Mouse (Mus musculus): ENCODE measurements around the gene Zmynd12. TPM values are rescaled to one million over a fixed set of nuclear protein-coding genes. Genes with fewer than 3 reads are reported as not detected.

Gene Zmynd12
- polyA plus RNA-seq, 1 experiment from 2014 or later, result not detected

DNA sequence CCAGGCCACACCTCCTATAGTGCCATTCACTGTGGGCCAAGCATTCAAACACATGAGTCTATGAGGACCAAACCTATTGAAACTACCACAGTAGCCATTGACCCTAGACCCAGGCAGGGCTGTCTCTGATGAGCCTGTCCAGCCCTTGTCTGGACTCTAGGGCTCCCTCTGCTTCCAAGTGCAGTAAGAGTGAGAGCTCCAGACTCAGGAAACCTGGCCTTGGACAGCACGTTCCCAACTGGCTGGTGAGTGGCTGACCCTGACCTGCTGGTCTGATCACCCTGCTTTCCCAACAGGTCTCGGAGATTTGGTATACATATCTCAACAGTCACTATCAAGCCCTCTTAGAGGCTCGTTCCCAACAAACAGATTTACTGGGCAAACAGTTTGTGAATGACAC, 25.2 kb downstream of the Zmynd12 start:
- WGBS, result 66% methylated on average over 3 of the region's 3 CpGs
- no peak for ATAC-seq (ENCODE audit: insufficient number of reproducible peaks, low FRiP score)
- Histone ChIP-seq H3K36me3 (no peaks in the 10 kb centered on the region), H3K9me3 (replicated peaks) (no peaks in the 10 kb centered on the region), H3K27ac (ENCODE audit: poor library complexity, severe bottlenecking) (no peak overlapping the region), H3K9ac (no peak overlapping the region), H3K27me3 (replicated peaks) (no peaks in the 10 kb centered on the region; the same call in 1 of the 2 replicates), H3K4me2 (no peak overlapping the region), H3K4me1 (replicated peaks) (peaks cover 5% of the 10 kb centered on the region), H3K4me3 (no peak overlapping the region)

DNA sequence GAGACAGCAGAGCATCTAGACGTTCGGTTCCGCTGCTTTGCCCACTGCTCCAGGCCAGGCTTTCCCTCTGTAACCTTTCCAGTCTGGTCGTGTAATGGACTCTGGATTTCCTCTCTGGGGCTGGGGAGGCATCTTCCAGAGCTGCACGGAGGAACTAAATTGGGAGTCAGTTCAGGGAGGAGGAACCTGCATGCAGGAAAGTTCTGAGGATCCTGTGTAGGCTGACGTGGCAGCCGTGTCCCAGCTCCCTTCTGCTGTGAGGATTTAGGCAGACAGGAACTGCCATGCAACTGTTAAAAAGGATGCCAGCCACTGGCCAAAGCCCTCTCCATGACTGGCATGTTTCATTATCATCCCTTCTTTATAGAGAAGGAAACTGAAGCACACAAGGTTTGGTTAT, 27.8 kb downstream of the Zmynd12 start:
- WGBS, result 62% methylated on average over 7 of the region's 7 CpGs
- ATAC-seq (ENCODE audit: insufficient number of reproducible peaks, low FRiP score), result no peak

DNA sequence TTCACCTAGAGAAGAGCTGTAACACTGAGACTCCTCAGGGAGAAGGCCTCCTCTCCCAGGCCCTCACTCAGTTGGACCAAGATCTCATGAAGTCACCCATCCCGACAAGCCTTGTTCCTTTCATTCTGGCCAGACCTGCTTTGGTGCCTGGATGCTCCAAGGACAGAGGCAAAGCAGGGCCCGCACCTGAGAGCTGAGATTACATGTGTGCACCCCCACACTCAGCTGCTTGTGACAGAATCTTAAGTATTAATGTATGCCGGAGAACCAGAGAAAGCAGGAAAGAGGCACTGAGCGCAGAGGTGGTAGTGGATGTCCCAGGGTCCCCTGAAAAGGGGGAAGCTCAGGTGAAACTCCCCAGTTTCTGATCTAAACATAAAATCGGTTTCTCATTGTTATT, 30.5 kb downstream of the Zmynd12 start:
- 50% methylated on average over 5 of the region's 5 CpGs for WGBS
- Histone ChIP-seq H3K9me3 (replicated peaks) (no peaks in the 10 kb centered on the region), H3K4me3 (no peak overlapping the region), H3K4me1 (replicated peaks) (peaks cover 14% of the 10 kb centered on the region), H3K27me3 (replicated peaks) (no peaks in the 10 kb centered on the region), H3K27ac (ENCODE audit: poor library complexity, severe bottlenecking) (no peak overlapping the region), H3K36me3 (no peaks in the 10 kb centered on the region), H3K9ac (no peak overlapping the region), H3K4me2 (no peak overlapping the region)
- no peak for ATAC-seq (ENCODE audit: insufficient number of reproducible peaks, low FRiP score)

More for the DNA sequence above, 27.8 kb downstream of the Zmynd12 start:
- Histone ChIP-seq H3K4me2 (no peak overlapping the region), H3K27ac (ENCODE audit: poor library complexity, severe bottlenecking) (no peak overlapping the region), H3K4me3 (no peak overlapping the region), H3K9ac (no peak overlapping the region), H3K4me1 (replicated peaks) (peaks cover 14% of the 10 kb centered on the region), H3K27me3 (replicated peaks) (no peaks in the 10 kb centered on the region; the same call in 1 of the 2 replicates), H3K9me3 (replicated peaks) (no peaks in the 10 kb centered on the region), H3K36me3 (no peaks in the 10 kb centered on the region)

DNA sequence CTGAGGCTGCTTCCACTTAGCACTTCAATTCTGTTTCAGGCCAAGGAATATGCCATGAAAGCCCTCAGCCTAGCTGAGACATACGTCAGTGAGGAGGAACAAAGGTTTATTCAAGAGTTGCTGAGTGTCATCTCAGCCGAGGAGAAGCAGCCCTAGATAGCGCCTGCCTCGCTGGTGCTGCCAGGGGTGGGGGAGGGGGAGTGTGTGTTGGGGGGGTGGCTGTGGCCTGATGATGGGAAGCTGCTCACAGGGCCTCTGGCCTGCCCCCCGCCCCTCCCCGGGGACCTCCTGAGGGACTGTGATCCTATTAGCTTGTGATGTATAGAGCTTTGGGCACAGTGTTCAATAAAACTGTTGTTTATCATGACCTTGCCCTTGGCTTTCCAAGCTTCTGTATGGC, 30.9 kb downstream of the Zmynd12 start:
- Histone ChIP-seq H3K4me2 (peak overlapping the region; percentile 24; the same call in 1 of the 2 replicates), H3K4me3 (no peak overlapping the region), H3K36me3 (no peaks in the 10 kb centered on the region), H3K27me3 (replicated peaks) (no peaks in the 10 kb centered on the region), H3K9me3 (replicated peaks) (no peaks in the 10 kb centered on the region), H3K27ac (ENCODE audit: poor library complexity, severe bottlenecking) (no peak overlapping the region), H3K4me1 (replicated peaks) (peaks cover 14% of the 10 kb centered on the region), H3K9ac (no peak overlapping the region)
- WGBS, result 13% methylated on average over 6 of the region's 6 CpGs
- peak; percentile 48; the same call in 1 of the 2 replicates for ATAC-seq (ENCODE audit: insufficient number of reproducible peaks, low FRiP score)

DNA sequence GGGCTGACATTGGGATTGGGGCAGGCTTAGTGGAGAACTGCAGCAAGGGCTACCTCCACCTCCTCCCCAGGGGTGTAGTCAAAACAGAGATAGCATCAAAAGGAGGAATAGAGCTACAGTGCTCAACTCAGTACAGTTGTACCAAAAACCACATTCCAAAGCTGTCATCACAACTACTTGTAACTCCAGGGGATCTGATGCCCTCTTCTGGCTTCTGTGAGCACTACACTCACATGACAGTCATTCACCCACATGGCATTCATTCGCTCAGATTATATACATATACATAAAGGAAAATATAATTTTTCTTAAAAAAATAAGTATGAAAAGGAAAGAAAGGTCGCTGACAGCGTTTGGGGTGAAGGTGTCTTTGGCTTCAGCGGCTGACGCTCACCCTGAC, 37.7 kb downstream of the Zmynd12 start:
- H3K4me2 ChIP-seq, result no peak overlapping the region
- no peak for ATAC-seq (ENCODE audit: insufficient number of reproducible peaks, low FRiP score)
- no peak overlapping the region for H3K27ac ChIP-seq (ENCODE audit: poor library complexity, severe bottlenecking)

DNA sequence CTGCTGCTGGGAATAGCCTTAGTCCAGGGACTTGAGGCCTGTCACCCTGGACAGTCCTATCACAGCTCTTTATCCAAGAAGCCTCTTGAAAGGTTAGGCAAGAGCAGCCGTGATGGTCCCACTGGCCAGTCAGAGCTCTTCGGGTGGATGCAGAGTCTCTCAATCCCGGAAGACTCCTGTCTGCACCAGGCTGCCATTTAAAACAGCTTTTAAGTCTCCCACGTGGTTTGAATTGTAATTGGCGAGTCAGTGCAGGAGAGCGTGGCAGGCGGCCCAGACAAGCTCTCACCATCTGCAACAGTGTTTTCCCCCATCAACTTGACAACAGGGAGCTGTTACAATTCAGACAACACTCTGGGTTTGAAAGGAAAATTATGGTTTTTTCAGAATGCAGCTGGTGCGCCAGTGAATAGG, 38.1 kb downstream of the Zmynd12 start:
- ATAC-seq (ENCODE audit: insufficient number of reproducible peaks, low FRiP score), result peak; percentile 57
- H3K9ac ChIP-seq, result no peak overlapping the region
- no peaks in the 10 kb centered on the region for H3K9me3 ChIP-seq (replicated peaks)
- no peaks in the 10 kb centered on the region; the same call in 1 of the 2 replicates for H3K27me3 ChIP-seq (replicated peaks)
- H3K4me3 ChIP-seq, result no peak overlapping the region
- 26% methylated on average over 8 of the region's 8 CpGs for WGBS
- H3K36me3 ChIP-seq, result no peaks in the 10 kb centered on the region
- H3K4me2 ChIP-seq, result no peak overlapping the region
- peaks cover 37% of the 10 kb centered on the region for H3K4me1 ChIP-seq (replicated peaks)
- H3K27ac ChIP-seq (ENCODE audit: poor library complexity, severe bottlenecking), result no peak overlapping the region

More for the DNA sequence above, 37.7 kb downstream of the Zmynd12 start:
- Histone ChIP-seq H3K4me3 (no peak overlapping the region), H3K27me3 (replicated peaks) (no peaks in the 10 kb centered on the region), H3K9ac (no peak overlapping the region), H3K36me3 (no peaks in the 10 kb centered on the region), H3K4me1 (replicated peaks) (peaks cover 37% of the 10 kb centered on the region), H3K9me3 (replicated peaks) (no peaks in the 10 kb centered on the region)
- 44% methylated on average over 5 of the region's 5 CpGs for WGBS

DNA sequence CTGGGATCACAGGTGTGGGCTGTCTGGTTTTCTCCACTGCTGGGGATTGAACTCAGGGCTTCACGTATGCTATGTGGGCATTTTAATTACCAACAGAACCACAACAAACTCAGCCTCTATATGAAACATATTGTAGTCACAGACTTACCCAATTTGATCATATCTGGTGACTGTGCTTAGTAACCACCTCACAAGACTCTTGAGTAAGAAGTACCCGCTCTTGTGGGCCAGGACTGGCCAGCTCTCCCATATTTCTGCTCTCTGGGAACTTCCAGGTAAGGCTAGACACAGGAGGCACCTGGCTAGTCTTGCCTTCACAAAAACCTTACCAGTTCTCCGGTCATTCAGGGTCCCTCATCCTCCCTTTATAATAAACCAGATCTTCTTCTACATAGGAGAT, 39.8 kb downstream of the Zmynd12 start:
- no peak for ATAC-seq (ENCODE audit: insufficient number of reproducible peaks, low FRiP score)
- no peaks in the 10 kb centered on the region for H3K9me3 ChIP-seq (replicated peaks)
- peaks cover 37% of the 10 kb centered on the region for H3K4me1 ChIP-seq (replicated peaks)
- no peaks in the 10 kb centered on the region for H3K36me3 ChIP-seq
- no peak overlapping the region for H3K4me3 ChIP-seq
- H3K27ac ChIP-seq (ENCODE audit: poor library complexity, severe bottlenecking), result peak overlapping the region; percentile 50; the same call in 1 of the 2 replicates
- no peaks in the 10 kb centered on the region; the same call in 1 of the 2 replicates for H3K27me3 ChIP-seq (replicated peaks)
- 79% methylated on average over 3 of the region's 3 CpGs for WGBS
- H3K4me2 ChIP-seq, result peak overlapping the region; percentile 39
- no peak overlapping the region for H3K9ac ChIP-seq

DNA sequence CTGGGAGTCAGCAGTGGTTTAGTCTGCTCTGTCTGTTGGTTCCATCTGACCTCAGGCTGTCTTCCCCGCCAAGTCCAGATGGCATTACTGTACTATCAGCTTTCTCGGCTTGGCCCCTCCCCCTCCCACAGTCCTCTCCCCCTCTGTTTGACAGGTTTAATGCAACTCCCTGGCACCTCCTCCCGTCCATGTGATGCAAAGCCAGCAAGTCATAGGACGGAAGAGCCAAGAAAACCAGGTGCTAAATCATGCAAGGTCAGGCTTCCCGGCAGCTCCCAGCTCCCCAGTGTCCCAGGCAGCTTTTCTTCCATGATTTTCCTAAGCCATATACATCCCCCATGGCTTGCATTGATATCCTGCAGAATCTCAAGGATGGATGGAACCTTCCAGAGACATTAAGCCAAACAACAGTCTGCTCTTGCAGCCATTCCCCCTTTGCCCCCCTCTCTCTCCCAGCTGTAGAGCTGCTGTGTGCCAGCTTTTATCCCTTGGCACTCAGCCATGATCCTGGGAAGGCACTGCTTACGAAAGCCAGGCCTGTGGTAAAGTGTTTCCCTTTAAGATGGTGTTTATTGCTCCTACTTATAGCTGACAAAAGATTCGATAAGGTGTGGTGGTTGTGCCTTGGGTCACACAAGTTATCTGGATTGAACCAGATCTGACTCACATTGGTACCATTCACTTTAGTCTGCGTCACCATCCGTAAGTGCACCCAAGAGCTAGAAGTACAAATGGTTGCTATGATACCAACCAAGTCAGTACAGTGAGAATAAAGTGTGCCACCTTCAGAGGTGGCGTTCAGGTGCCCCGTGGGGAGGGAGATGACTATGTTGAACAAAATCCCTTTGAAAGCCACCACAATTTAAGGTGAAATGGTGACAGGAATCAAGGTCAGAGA, 40.5 kb downstream of the Zmynd12 start:
- Histone ChIP-seq H3K9me3 (replicated peaks) (no peaks in the 10 kb centered on the region), H3K27me3 (replicated peaks) (peaks cover 2% of the 10 kb centered on the region; the same call in 1 of the 2 replicates), H3K4me1 (replicated peaks) (peaks cover 37% of the 10 kb centered on the region), H3K9ac (peak overlapping the region; percentile 5; the same call in 1 of the 2 replicates), H3K27ac (ENCODE audit: poor library complexity, severe bottlenecking) (peak overlapping the region; percentile 50), H3K36me3 (no peaks in the 10 kb centered on the region), H3K4me3 (no peak overlapping the region), H3K4me2 (peak overlapping the region; percentile 39)
- ATAC-seq (ENCODE audit: insufficient number of reproducible peaks, low FRiP score), result peak; percentile 56; the same call in 1 of the 2 replicates
- WGBS, result 28% methylated on average over 11 of the region's 11 CpGs

DNA sequence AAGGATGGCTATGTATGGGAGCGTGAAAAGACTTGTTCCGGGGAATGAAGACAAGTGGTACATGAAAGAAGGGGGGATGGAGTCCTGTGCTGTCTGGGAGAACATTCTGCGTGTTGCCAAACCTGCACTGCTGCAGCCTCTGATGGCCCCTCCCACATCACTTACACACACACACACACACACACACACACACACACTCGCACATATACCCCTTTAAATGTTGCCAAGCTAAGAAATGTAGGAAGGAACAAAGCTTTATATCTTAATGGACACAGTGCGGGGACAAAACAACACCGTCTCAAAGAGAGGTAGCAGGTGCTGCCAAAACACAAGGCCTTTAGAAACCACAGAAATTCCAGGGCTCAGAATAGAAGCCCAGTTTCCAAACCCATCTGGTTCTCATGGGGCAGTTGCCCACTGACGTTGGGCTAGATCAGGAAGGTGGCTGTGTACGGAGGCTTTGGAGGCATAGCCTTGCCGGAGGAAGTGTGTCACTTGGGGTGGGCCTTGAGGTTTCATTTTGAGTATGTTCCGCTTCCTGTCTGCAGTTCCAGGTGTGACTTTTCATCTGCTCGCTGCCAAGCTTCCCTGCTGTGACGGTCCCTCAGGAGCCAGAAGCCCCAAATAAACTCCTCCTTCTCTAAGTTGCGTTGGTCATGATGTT, 41.3 kb downstream of the Zmynd12 start:
- Histone ChIP-seq H3K9me3 (replicated peaks) (no peaks in the 10 kb centered on the region), H3K27ac (ENCODE audit: poor library complexity, severe bottlenecking) (peak overlapping the region; percentile 50), H3K9ac (peak overlapping the region; percentile 5; the same call in 1 of the 2 replicates), H3K36me3 (no peaks in the 10 kb centered on the region), H3K4me2 (0 out of 2 replicates have a peak overlapping the region, but pooled peaks have one; percentile 39), H3K27me3 (replicated peaks) (peaks cover 5% of the 10 kb centered on the region; the same call in 1 of the 2 replicates), H3K4me1 (replicated peaks) (peaks cover 37% of the 10 kb centered on the region), H3K4me3 (no peak overlapping the region)
- WGBS, result 63% methylated on average over 13 of the region's 13 CpGs
- ATAC-seq (ENCODE audit: insufficient number of reproducible peaks, low FRiP score), result no peak

DNA sequence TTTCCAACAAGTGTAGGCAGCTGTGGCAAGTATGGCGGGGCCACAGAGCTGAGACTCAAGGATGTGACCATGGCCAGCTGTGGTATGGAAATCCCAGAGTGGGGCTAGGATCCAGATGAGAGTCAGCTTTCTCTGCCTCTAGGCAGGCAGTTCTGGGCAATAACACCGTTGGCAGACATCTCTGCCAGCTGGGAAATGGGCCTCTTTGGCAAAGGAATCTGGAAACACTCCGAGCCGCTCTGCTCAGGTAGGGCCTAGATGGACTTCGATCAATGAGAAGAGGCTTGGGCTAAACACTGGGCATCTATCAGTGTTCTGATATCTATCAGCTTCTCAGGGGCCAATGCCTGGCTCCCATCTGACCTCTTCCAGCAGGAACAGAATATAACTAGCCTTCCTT, 43.2 kb downstream of the Zmynd12 start:
- Histone ChIP-seq H3K4me1 (replicated peaks) (peaks cover 28% of the 10 kb centered on the region), H3K4me3 (no peak overlapping the region), H3K4me2 (no peak overlapping the region), H3K27me3 (replicated peaks) (peaks cover 5% of the 10 kb centered on the region; the same call in 1 of the 2 replicates), H3K27ac (ENCODE audit: poor library complexity, severe bottlenecking) (no peak overlapping the region), H3K9ac (no peak overlapping the region), H3K36me3 (no peaks in the 10 kb centered on the region), H3K9me3 (replicated peaks) (no peaks in the 10 kb centered on the region)
- 81% methylated on average over 5 of the region's 5 CpGs for WGBS
- no peak for ATAC-seq (ENCODE audit: insufficient number of reproducible peaks, low FRiP score)
